Mouse (Mus musculus): ENCODE data around the gene Gm26602. TPM values are rescaled to one million over a fixed set of nuclear protein-coding genes. Genes with fewer than 3 reads are reported as not detected.

The Gm26602 gene
- polyA plus RNA-seq, 1 experiment from 2014 or later: 4.3 TPM

- Histone ChIP-seq H3K4me3 (ENCODE audit: low read depth, low read length) (no peak overlapping the region), H3K9me3 (replicated peaks; ENCODE audit: control insufficient read depth, low read length) (no peaks in the 10 kb centered on the region), H3K4me2 (ENCODE audit: low read depth, low read length) (no peak overlapping the region), H3K36me3 (replicated peaks; ENCODE audit: control insufficient read depth, insufficient read depth, low read depth, low read length) (no peaks in the 10 kb centered on the region), H3K4me1 (ENCODE audit: control insufficient read depth, insufficient read depth, low read length) (peaks cover 14% of the 10 kb centered on the region), H3K27ac (replicated peaks; ENCODE audit: low read depth, low read length) (no peak overlapping the region), H3K9ac (replicated peaks; ENCODE audit: low read length) (no peak overlapping the region), H3K27me3 (ENCODE audit: control insufficient read depth, insufficient read depth, low read length) (no peaks in the 10 kb centered on the region)
- no peak for DNase-seq (ENCODE audit: low spot score)
- no peak for ATAC-seq (replicated peaks; ENCODE audit: insufficient number of reproducible peaks, low FRiP score, low TSS enrichment, low read depth)
- WGBS: 77% methylated on average over 9 of the region's 9 CpGs
Measured at GRCm38 (mm10) chr10:79943471-79943901, 32.8 kb downstream of the Gm26602 start.

- Histone ChIP-seq H3K27ac (replicated peaks; ENCODE audit: low read depth, low read length) (peak overlapping the region; percentile 59), H3K9me3 (replicated peaks; ENCODE audit: control insufficient read depth, low read length) (no peaks in the 10 kb centered on the region), H3K36me3 (replicated peaks; ENCODE audit: control insufficient read depth, insufficient read depth, low read depth, low read length) (peaks cover 2% of the 10 kb centered on the region; the same call in 1 of the 2 replicates), H3K4me2 (ENCODE audit: low read depth, low read length) (no peak overlapping the region; the same call in 1 of the 2 replicates), H3K4me3 (ENCODE audit: low read depth, low read length) (0 out of 2 replicates have a peak overlapping the region, but pooled peaks have one; percentile 5), H3K27me3 (ENCODE audit: control insufficient read depth, insufficient read depth, low read length) (no peaks in the 10 kb centered on the region), H3K4me1 (ENCODE audit: control insufficient read depth, insufficient read depth, low read length) (peaks cover 14% of the 10 kb centered on the region), H3K9ac (replicated peaks; ENCODE audit: low read length) (peak overlapping the region; percentile 40)
- ATAC-seq (replicated peaks; ENCODE audit: insufficient number of reproducible peaks, low FRiP score, low TSS enrichment, low read depth): peak; percentile 54; the same call in 1 of the 2 replicates
- DNase-seq (ENCODE audit: low spot score): peak; percentile 77
- whole genome bisulfite sequencing: 16% methylated on average over 16 of the region's 16 CpGs
Measured at GRCm38 (mm10) chr10:79945507-79946234, 35.0 kb downstream of the Gm26602 start.

GRCm38 (mm10) chr10:79946752-79947322 lies 36.2 kb downstream of the Gm26602 start:
- peaks cover 7% of the 10 kb centered on the region for H3K36me3 ChIP-seq (replicated peaks; ENCODE audit: control insufficient read depth, insufficient read depth, low read depth, low read length)

GRCm38 (mm10) chr10:79947502-79947901 lies 36.8 kb downstream of the Gm26602 start:
- H3K9me3 ChIP-seq (replicated peaks; ENCODE audit: control insufficient read depth, low read length): no peaks in the 10 kb centered on the region
- peaks cover 7% of the 10 kb centered on the region for H3K36me3 ChIP-seq (replicated peaks; ENCODE audit: control insufficient read depth, insufficient read depth, low read depth, low read length)
- H3K4me2 ChIP-seq (ENCODE audit: low read depth, low read length): no peak overlapping the region
- H3K27ac ChIP-seq (replicated peaks; ENCODE audit: low read depth, low read length): no peak overlapping the region; the same call in 1 of the 2 replicates
- WGBS: 73% methylated on average over 6 of the region's 6 CpGs
- H3K4me1 ChIP-seq (ENCODE audit: control insufficient read depth, insufficient read depth, low read length): peaks cover 14% of the 10 kb centered on the region
- DNase-seq (ENCODE audit: low spot score) (no peak), ATAC-seq (replicated peaks; ENCODE audit: insufficient number of reproducible peaks, low FRiP score, low TSS enrichment, low read depth) (no peak)
- H3K27me3 ChIP-seq (ENCODE audit: control insufficient read depth, insufficient read depth, low read length): no peaks in the 10 kb centered on the region
- H3K9ac ChIP-seq (replicated peaks; ENCODE audit: low read length): peak overlapping the region; percentile 13; the same call in 1 of the 2 replicates
- H3K4me3 ChIP-seq (ENCODE audit: low read depth, low read length): no peak overlapping the region

More at GRCm38 (mm10) chr10:79946752-79947322, 36.2 kb downstream of the Gm26602 start:
- Histone ChIP-seq H3K4me1 (ENCODE audit: control insufficient read depth, insufficient read depth, low read length) (peaks cover 14% of the 10 kb centered on the region), H3K9me3 (replicated peaks; ENCODE audit: control insufficient read depth, low read length) (no peaks in the 10 kb centered on the region), H3K4me2 (ENCODE audit: low read depth, low read length) (peak overlapping the region; percentile 19; the same call in 1 of the 2 replicates), H3K27me3 (ENCODE audit: control insufficient read depth, insufficient read depth, low read length) (no peaks in the 10 kb centered on the region), H3K27ac (replicated peaks; ENCODE audit: low read depth, low read length) (peak overlapping the region; percentile 59), H3K4me3 (ENCODE audit: low read depth, low read length) (no peak overlapping the region), H3K9ac (replicated peaks; ENCODE audit: low read length) (peak overlapping the region; percentile 37)
- 14% methylated on average over 7 of the region's 7 CpGs for WGBS
- DNase-seq (ENCODE audit: low spot score) (peak; percentile 22), ATAC-seq (replicated peaks; ENCODE audit: insufficient number of reproducible peaks, low FRiP score, low TSS enrichment, low read depth) (peak; percentile 25; the same call in 1 of the 2 replicates)

- Histone ChIP-seq H3K27ac (replicated peaks; ENCODE audit: low read depth, low read length) (no peak overlapping the region), H3K36me3 (replicated peaks; ENCODE audit: control insufficient read depth, insufficient read depth, low read depth, low read length) (peaks cover 7% of the 10 kb centered on the region), H3K27me3 (ENCODE audit: control insufficient read depth, insufficient read depth, low read length) (no peaks in the 10 kb centered on the region), H3K4me2 (ENCODE audit: low read depth, low read length) (no peak overlapping the region), H3K4me1 (ENCODE audit: control insufficient read depth, insufficient read depth, low read length) (peaks cover 14% of the 10 kb centered on the region), H3K9ac (replicated peaks; ENCODE audit: low read length) (no peak overlapping the region), H3K9me3 (replicated peaks; ENCODE audit: control insufficient read depth, low read length) (no peaks in the 10 kb centered on the region), H3K4me3 (ENCODE audit: low read depth, low read length) (no peak overlapping the region)
- WGBS: 86% methylated on average over 4 of the region's 4 CpGs
- no peak for ATAC-seq (replicated peaks; ENCODE audit: insufficient number of reproducible peaks, low FRiP score, low TSS enrichment, low read depth)
- no peak for DNase-seq (ENCODE audit: low spot score)
Measured at GRCm38 (mm10) chr10:79949873-79950272, 39.2 kb downstream of the Gm26602 start.

- Histone ChIP-seq H3K4me2 (ENCODE audit: low read depth, low read length) (no peak overlapping the region), H3K36me3 (replicated peaks; ENCODE audit: control insufficient read depth, insufficient read depth, low read depth, low read length) (peaks cover 7% of the 10 kb centered on the region), H3K4me3 (ENCODE audit: low read depth, low read length) (no peak overlapping the region), H3K9ac (replicated peaks; ENCODE audit: low read length) (no peak overlapping the region), H3K27me3 (ENCODE audit: control insufficient read depth, insufficient read depth, low read length) (no peaks in the 10 kb centered on the region), H3K9me3 (replicated peaks; ENCODE audit: control insufficient read depth, low read length) (no peaks in the 10 kb centered on the region), H3K27ac (replicated peaks; ENCODE audit: low read depth, low read length) (no peak overlapping the region), H3K4me1 (ENCODE audit: control insufficient read depth, insufficient read depth, low read length) (peaks cover 10% of the 10 kb centered on the region)
- WGBS: 86% methylated on average over 18 of the region's 18 CpGs
- ATAC-seq (replicated peaks; ENCODE audit: insufficient number of reproducible peaks, low FRiP score, low TSS enrichment, low read depth) (no peak), DNase-seq (ENCODE audit: low spot score) (no peak)
Measured at GRCm38 (mm10) chr10:79950661-79951060, 40.0 kb downstream of the Gm26602 start.

GRCm38 (mm10) chr10:79953946-79954345 lies 43.3 kb downstream of the Gm26602 start:
- no peak overlapping the region for H3K4me2 ChIP-seq (ENCODE audit: low read depth, low read length)
- DNase-seq (ENCODE audit: low spot score) (no peak), ATAC-seq (replicated peaks; ENCODE audit: insufficient number of reproducible peaks, low FRiP score, low TSS enrichment, low read depth) (no peak)
- H3K9me3 ChIP-seq (replicated peaks; ENCODE audit: control insufficient read depth, low read length): no peaks in the 10 kb centered on the region
- no peaks in the 10 kb centered on the region for H3K27me3 ChIP-seq (ENCODE audit: control insufficient read depth, insufficient read depth, low read length)
- H3K9ac ChIP-seq (replicated peaks; ENCODE audit: low read length): no peak overlapping the region
- H3K4me1 ChIP-seq (ENCODE audit: control insufficient read depth, insufficient read depth, low read length): no peaks in the 10 kb centered on the region
- no peak overlapping the region for H3K4me3 ChIP-seq (ENCODE audit: low read depth, low read length)
- H3K27ac ChIP-seq (replicated peaks; ENCODE audit: low read depth, low read length): no peak overlapping the region
- H3K36me3 ChIP-seq (replicated peaks; ENCODE audit: control insufficient read depth, insufficient read depth, low read depth, low read length): peaks cover 7% of the 10 kb centered on the region
- WGBS: 92% methylated on average over 6 of the region's 6 CpGs

- Histone ChIP-seq H3K9me3 (replicated peaks; ENCODE audit: control insufficient read depth, low read length) (no peaks in the 10 kb centered on the region), H3K4me3 (ENCODE audit: low read depth, low read length) (no peak overlapping the region), H3K9ac (replicated peaks; ENCODE audit: low read length) (no peak overlapping the region), H3K36me3 (replicated peaks; ENCODE audit: control insufficient read depth, insufficient read depth, low read depth, low read length) (peaks cover 5% of the 10 kb centered on the region), H3K27ac (replicated peaks; ENCODE audit: low read depth, low read length) (no peak overlapping the region), H3K4me1 (ENCODE audit: control insufficient read depth, insufficient read depth, low read length) (no peaks in the 10 kb centered on the region), H3K4me2 (ENCODE audit: low read depth, low read length) (no peak overlapping the region), H3K27me3 (ENCODE audit: control insufficient read depth, insufficient read depth, low read length) (no peaks in the 10 kb centered on the region)
- DNase-seq (ENCODE audit: low spot score) (no peak), ATAC-seq (replicated peaks; ENCODE audit: insufficient number of reproducible peaks, low FRiP score, low TSS enrichment, low read depth) (no peak)
- WGBS: 72% methylated on average over 9 of the region's 9 CpGs
Measured at GRCm38 (mm10) chr10:79955691-79956090, 45.0 kb downstream of the Gm26602 start.

All from embryonic facial prominence, embryonic 11.5 days (tissue).